Mouse (Mus musculus): ENCODE measurements around the gene Mmp11.

DNA sequence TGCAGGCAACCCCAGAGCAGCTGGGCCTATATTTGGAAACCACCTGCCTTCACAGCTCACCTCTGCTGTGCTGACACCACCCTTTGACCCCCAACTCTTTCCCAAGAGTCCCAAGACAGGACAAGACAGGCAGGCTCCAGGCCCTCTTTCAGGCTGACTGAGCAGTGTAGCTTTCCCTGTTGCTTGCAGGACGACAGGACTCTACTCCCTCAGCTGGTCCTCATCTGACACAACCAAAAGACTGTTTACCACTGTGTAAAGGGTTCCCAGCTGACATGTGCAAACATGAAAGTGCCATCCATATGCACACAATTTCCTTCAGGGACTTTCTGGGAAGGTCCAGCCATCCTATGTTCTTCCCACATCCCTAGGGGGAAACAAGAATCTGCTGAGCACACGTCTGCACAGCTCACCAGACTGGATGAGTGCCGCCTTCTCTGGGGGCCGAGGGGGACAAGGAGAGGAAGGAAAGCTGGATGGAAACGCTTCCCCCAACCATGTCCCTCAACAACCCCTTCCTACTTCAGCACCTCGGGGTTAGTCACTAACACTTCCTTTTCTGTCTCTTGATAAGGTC, 23.2 kb downstream of the Mmp11 start:
- no peak for TF ChIP-seq CTCF (IDR thresholded peaks at IDR 0.05; ENCODE audit: low read depth, low read length)
- TF ChIP-seq POLR2A (IDR thresholded peaks at IDR 0.05; ENCODE audit: borderline replicate concordance, low read depth, low read length) = no peak

All from bone marrow macrophage, adult 2 months (primary cell).